In genomic region chr11:60454745-60455087, GRCm38 (mm10) we compare ENCODE assay signal across 8 mouse cellular contexts. TPM values are rescaled to one million over a fixed set of nuclear protein-coding genes. Genes with fewer than 3 reads are reported as not detected.
DNase-seq lines count a peak whose midpoint lies in the region; ATAC-seq and TF ChIP-seq lines count a peak whose summit lies in the region.

No protein-coding gene starts in this region.

- WGBS in kidney, adult 2 months: under 1% methylated on average over 17 of the region's 17 CpGs
- WGBS in bone marrow, adult 2 months: under 1% methylated on average over 17 of the region's 17 CpGs
- under 1% methylated on average over 17 of the region's 17 CpGs for WGBS in heart, embryonic 16.5 days
- under 1% methylated on average over 17 of the region's 17 CpGs for WGBS in liver, embryonic 16.5 days (ENCODE audit: insufficient replicate concordance)

- H3K9ac ChIP-seq in heart, embryonic 16.5 days (ENCODE audit: low read length): peak overlapping the region; percentile 80
- peak overlapping the region; percentile 69 for H3K9ac ChIP-seq in liver, embryonic 16.5 days (ENCODE audit: low read depth, low read length)

- TF ChIP-seq CTCF in kidney, adult 2 months (conservative IDR thresholded peaks at IDR 0.05; ENCODE audit: insufficient read depth, insufficient read length, low read depth, low read length): no peak
- TF ChIP-seq CTCF in bone marrow, adult 2 months (IDR thresholded peaks at IDR 0.05; ENCODE audit: control insufficient read depth, insufficient read depth, low read length): no peak

- no peaks in the 10 kb centered on the region for H3K9me3 ChIP-seq in heart, embryonic 16.5 days (replicated peaks; ENCODE audit: control insufficient read depth, low read length)
- H3K9me3 ChIP-seq in liver, embryonic 16.5 days (replicated peaks; ENCODE audit: control insufficient read depth, low read length): no peaks in the 10 kb centered on the region

- 0 out of 2 replicates have a peak overlapping the region, but pooled peaks have one; percentile 13 for H3K27ac ChIP-seq in kidney, adult 2 months (ENCODE audit: insufficient read depth, low read depth, low read length)
- H3K27ac ChIP-seq in bone marrow, adult 2 months (ENCODE audit: control insufficient read depth, insufficient read depth, low read depth, low read length, poor library complexity): no peak overlapping the region; the same call in 1 of the 2 replicates
- H3K27ac ChIP-seq in heart, embryonic 16.5 days (ENCODE audit: low read length): peak overlapping the region; percentile 71
- H3K27ac ChIP-seq in liver, embryonic 16.5 days (ENCODE audit: low read length): no peak overlapping the region

- no peak for TF ChIP-seq POLR2A in kidney, adult 2 months (IDR thresholded peaks at IDR 0.05; ENCODE audit: low read depth, low read length)
- no peak for TF ChIP-seq POLR2A in bone marrow, adult 2 months (IDR thresholded peaks at IDR 0.05; ENCODE audit: borderline replicate concordance, control insufficient read depth, low read depth, low read length)

- peak overlapping the region; percentile 71 for H3K4me3 ChIP-seq in kidney, adult 2 months (ENCODE audit: insufficient read depth, low read depth, low read length)
- peak overlapping the region; percentile 71 for H3K4me3 ChIP-seq in bone marrow, adult 2 months (replicated peaks; ENCODE audit: control insufficient read depth, low read depth, low read length)
- peak overlapping the region; percentile 68 for H3K4me3 ChIP-seq in heart, embryonic 16.5 days (ENCODE audit: low read length)
- H3K4me3 ChIP-seq in liver, embryonic 16.5 days (ENCODE audit: low read depth, low read length): peak overlapping the region; percentile 74

- H3K36me3 ChIP-seq in kidney, adult 2 months (ENCODE audit: control insufficient read depth, insufficient read depth, low read length): no peaks in the 10 kb centered on the region
- H3K36me3 ChIP-seq in heart, embryonic 16.5 days (ENCODE audit: control insufficient read depth, insufficient read depth): peaks cover 15% of the 10 kb centered on the region
- H3K36me3 ChIP-seq in liver, embryonic 16.5 days (ENCODE audit: control insufficient read depth, insufficient read depth): peaks cover 4% of the 10 kb centered on the region; the same call in 1 of the 2 replicates

- DNase-seq in kidney, adult 2 months: no peak
- DNase-seq in kidney, adult 9 months: no peak
- no peak for DNase-seq in Muller cell, postnatal 12 days (ENCODE audit: inconsistent ontology term)
- no peak for DNase-seq in right cerebral cortex, postnatal 10 days (ENCODE audit: low spot score in 2 of 2)
- no peak for DNase-seq in gastrocnemius, adult 8-10 months (ENCODE audit: low spot score in 2 of 2)

- no peak for ATAC-seq in heart, embryonic 16.5 days (replicated peaks; ENCODE audit: extremely low read depth, insufficient read depth, low FRiP score)
- ATAC-seq in liver, embryonic 16.5 days (ENCODE audit: low read depth): peak; percentile 10; the same call in 1 of the 2 replicates

- H3K4me1 ChIP-seq in kidney, adult 2 months (ENCODE audit: control insufficient read depth, insufficient read depth, low read length): peaks cover 5% of the 10 kb centered on the region; the same call in 1 of the 2 replicates
- H3K4me1 ChIP-seq in bone marrow, adult 2 months (ENCODE audit: control insufficient read depth, insufficient read depth, low read length): peaks cover 3% of the 10 kb centered on the region; the same call in 1 of the 2 replicates
- peaks cover 10% of the 10 kb centered on the region for H3K4me1 ChIP-seq in heart, embryonic 16.5 days (ENCODE audit: control insufficient read depth, insufficient read depth, low read length)
- H3K4me1 ChIP-seq in liver, embryonic 16.5 days (ENCODE audit: control insufficient read depth, low read depth, low read length): peaks cover 9% of the 10 kb centered on the region

- no peaks in the 10 kb centered on the region for H3K27me3 ChIP-seq in kidney, adult 2 months (replicated peaks; ENCODE audit: control insufficient read depth, insufficient read depth, low read length)
- no peaks in the 10 kb centered on the region for H3K27me3 ChIP-seq in heart, embryonic 16.5 days (ENCODE audit: control insufficient read depth, insufficient read depth, low read length)
- no peaks in the 10 kb centered on the region for H3K27me3 ChIP-seq in liver, embryonic 16.5 days (ENCODE audit: control insufficient read depth, insufficient read depth, low read depth, low read length)

- peak overlapping the region; percentile 89 for H3K4me2 ChIP-seq in heart, embryonic 16.5 days (ENCODE audit: low read depth, low read length)
- H3K4me2 ChIP-seq in liver, embryonic 16.5 days (ENCODE audit: low read depth, low read length): peak overlapping the region; percentile 75

RNA-seq across cellular contexts. Expression of gene Drg2, which starts 0.3 kb away (rescaled TPM):
- polyA plus RNA-seq in kidney, adult 2 months (2012; rRNA removed): 64.8 and 66.1 TPM in 2 replicates
- 19.9 and 28.0 TPM in 2 replicates for polyA plus RNA-seq in bone marrow, adult 2 months (2011; ENCODE audit: insufficient read depth, insufficient read length, low replicate concordance, missing spikeins)
- polyA plus RNA-seq in heart, embryonic 16.5 days (2015; fragmentation: Nextera tagmentation; extraction: Ambion mirVana): 65.7 and 65.8 TPM in 2 replicates
- 36.7 and 36.8 TPM in 2 replicates for polyA plus RNA-seq in liver, embryonic 16.5 days (2015; fragmentation: Nextera tagmentation; extraction: Ambion mirVana)
- total RNA-seq in gastrocnemius, adult 8-10 months (2022): 10 to 100 TPM; 21.6 to 24.9 (median 22.7) TPM

RNA-seq across cellular contexts. Expression of gene Myo15, which starts 14.4 kb away (rescaled TPM):
- 0.14 and 0.24 TPM in 2 replicates for polyA plus RNA-seq in kidney, adult 2 months (2012; rRNA removed)
- 1.1 and 1.4 TPM in 2 replicates for polyA plus RNA-seq in bone marrow, adult 2 months (2011; ENCODE audit: insufficient read depth, insufficient read length, low replicate concordance, missing spikeins)
- 0.04 and 0.13 TPM in 2 replicates for polyA plus RNA-seq in heart, embryonic 16.5 days (2015; fragmentation: Nextera tagmentation; extraction: Ambion mirVana)
- polyA plus RNA-seq in liver, embryonic 16.5 days (2015; fragmentation: Nextera tagmentation; extraction: Ambion mirVana): 0.11 TPM in 2 replicates
- under 1 TPM in 2 of 4 experiments, not detected in 2; 0.05 TPM for total RNA-seq in gastrocnemius, adult 8-10 months (2022)

RNA-seq across cellular contexts. Expression of gene Atpaf2, which starts 36.5 kb away (rescaled TPM):
- polyA plus RNA-seq in kidney, adult 2 months (2012; rRNA removed): 39.6 and 40.3 TPM in 2 replicates
- 16.2 and 23.5 TPM in 2 replicates for polyA plus RNA-seq in bone marrow, adult 2 months (2011; ENCODE audit: insufficient read depth, insufficient read length, low replicate concordance, missing spikeins)
- polyA plus RNA-seq in heart, embryonic 16.5 days (2015; fragmentation: Nextera tagmentation; extraction: Ambion mirVana): 58.2 and 59.4 TPM in 2 replicates
- 27.9 and 31.2 TPM in 2 replicates for polyA plus RNA-seq in liver, embryonic 16.5 days (2015; fragmentation: Nextera tagmentation; extraction: Ambion mirVana)
- total RNA-seq in gastrocnemius, adult 8-10 months (2022): 10 to 100 TPM; 28.9 to 30.7 (median 30.6) TPM

RNA-seq across cellular contexts. Expression of gene Gid4, which starts 37.8 kb away (rescaled TPM):
- 24.3 and 25.5 TPM in 2 replicates for polyA plus RNA-seq in kidney, adult 2 months (2012; rRNA removed)
- 4.8 and 7.2 TPM in 2 replicates for polyA plus RNA-seq in bone marrow, adult 2 months (2011; ENCODE audit: insufficient read depth, insufficient read length, low replicate concordance, missing spikeins)
- 20.2 and 21.2 TPM in 2 replicates for polyA plus RNA-seq in heart, embryonic 16.5 days (2015; fragmentation: Nextera tagmentation; extraction: Ambion mirVana)
- 8.5 and 8.7 TPM in 2 replicates for polyA plus RNA-seq in liver, embryonic 16.5 days (2015; fragmentation: Nextera tagmentation; extraction: Ambion mirVana)
- 10 to 100 TPM; 72.7 to 86.1 (median 75.5) TPM for total RNA-seq in gastrocnemius, adult 8-10 months (2022)

Comparison
In these comparisons a context has a peak if more than half of its experiments do, and no peak if none do; other contexts are left out.
1. H3K27ac ChIP-seq: peak in kidney, adult 2 months (single experiment) and heart, embryonic 16.5 days (single experiment); none in bone marrow, adult 2 months (single experiment) and liver, embryonic 16.5 days (single experiment).
2. Peak in every context shown above with its lines, with median percentiles within 50 percentile points of each other: H3K4me3 ChIP-seq.